Mouse (Mus musculus) thymus, postnatal 0 days (tissue): ENCODE results near the gene Rps28. TPM values are rescaled to one million over a fixed set of nuclear protein-coding genes. Genes with fewer than 3 reads are reported as not detected.
"Not testable (repeated sequence)": the region's sequence is repeated elsewhere in the genome, so short reads cannot be mapped to it uniquely, and the experiment has no call there.

Experiments
- DNase-seq: peaks from one replicate; pipeline ENCODE4 v3.0.0-alpha.2; 2015; ENCODE audit warnings: low spot score
- polyA plus RNA-seq: library from polyadenylated mRNA; unstranded; fragments of >200 nt; fragmentation: Nextera tagmentation; extraction: Ambion mirVana; gene quantifications from 2 replicates; pipeline ENCODE4 v1.2.1, GENCODE M21; 2015

Gene Rps28
- 1,516 and 1,544 TPM in 2 replicates for polyA plus RNA-seq

DNA sequence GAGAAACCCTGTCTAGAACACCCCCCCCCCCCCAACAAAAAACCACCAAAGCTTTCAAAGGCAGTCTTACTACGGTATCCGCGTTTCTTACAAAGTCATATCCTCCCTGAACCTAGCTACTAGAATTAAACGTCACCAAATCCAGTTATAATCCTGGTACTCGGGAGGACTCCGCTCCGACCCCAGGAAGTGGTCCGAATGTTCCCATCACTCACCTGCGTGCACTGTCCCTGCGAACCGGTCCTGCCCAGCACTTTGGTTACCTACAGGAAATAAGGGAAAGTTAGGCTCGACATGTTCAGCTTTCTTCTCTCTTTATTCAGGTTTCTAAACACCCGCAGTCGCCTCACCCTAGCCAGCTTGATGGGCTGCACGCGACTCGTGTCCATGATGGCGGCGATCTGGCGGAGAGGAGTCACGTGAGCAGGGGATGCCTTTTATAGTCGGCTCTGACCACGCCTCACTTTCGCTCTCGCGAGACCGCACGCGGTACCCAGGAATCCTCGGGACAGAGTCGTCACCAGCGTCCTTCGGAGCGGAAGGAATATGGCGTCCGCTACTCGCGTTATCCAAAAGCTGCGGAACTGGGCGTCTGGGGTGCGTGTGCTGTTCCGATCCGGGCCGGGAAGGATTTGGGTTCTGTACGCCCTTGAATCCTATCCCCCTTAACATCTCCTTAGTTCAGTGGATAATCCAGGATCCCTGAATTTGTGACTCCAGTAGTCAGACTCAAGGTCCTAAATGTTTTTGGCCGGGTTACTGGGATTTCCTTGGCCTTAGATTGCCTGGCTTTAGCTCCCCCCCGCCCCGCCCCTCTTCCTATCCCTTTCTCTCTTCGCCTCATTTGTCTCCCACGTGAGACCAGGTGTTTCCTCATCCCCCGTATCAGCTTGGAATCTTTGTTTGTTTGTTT, at the start of gene Rps28, which contains the start of gene Ndufa7:
Gene Rps28, minus strand, starts transcription at position 479 of the 913 bp plus-strand sequence.
Gene Ndufa7, plus strand, starts transcription at position 489 of the 913 bp plus-strand sequence.
- DNase-seq, result peak; percentile 98

DNA sequence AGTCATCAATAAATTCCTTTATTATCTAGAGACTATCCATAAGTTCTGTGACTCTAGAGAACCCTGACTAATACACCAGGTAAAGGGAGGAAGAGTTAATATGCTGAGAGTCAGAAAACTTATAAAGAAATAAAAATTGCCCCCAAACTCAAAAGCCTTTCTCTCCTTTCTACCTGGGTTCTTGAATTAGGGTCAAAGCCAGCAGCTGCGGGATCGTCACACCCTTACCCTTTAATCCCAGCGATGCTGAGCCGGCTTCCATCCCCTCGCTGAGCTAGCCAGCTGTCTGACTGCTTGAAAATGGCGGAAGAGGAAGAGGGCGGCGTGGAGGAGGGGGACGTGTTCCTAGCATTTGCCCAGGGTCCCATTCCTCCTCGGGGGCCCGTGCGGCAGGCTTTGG, 49.2 kb upstream of the Rps28 start, which contains the start of gene Gm7029:
Gene Gm7029, plus strand, starts transcription at position 301 of the 400 bp plus-strand sequence.
- not testable (repeated sequence) for DNase-seq

- DNase-seq, result peak; percentile 83
Measured at GRCm38 (mm10) chr17:33865330-33866030, 41.1 kb upstream of the Rps28 start.

DNA sequence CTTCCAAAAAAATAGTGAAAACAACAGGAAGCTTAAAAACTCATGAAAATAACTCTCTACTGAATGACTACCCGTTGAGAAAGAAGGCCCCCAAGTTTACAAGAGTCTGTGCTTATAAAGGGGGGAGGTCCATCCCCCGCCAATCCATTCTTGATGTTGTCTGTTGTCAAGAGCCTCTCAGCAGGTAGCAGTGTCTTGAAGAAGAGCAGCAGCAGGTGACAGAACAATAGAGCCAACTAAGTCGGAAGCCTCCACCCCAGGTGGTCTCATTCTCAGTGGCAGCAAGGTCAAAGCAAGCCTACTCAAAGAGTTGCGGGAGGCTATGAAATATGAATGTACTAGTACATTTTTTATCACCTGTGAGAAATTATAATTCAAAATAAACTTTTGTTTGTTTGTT, 33.5 kb upstream of the Rps28 start:
- DNase-seq, result no peak

GRCm38 (mm10) chr17:33851331-33851730, 27.0 kb upstream of the Rps28 start:
- DNase-seq, result no peak

DNA sequence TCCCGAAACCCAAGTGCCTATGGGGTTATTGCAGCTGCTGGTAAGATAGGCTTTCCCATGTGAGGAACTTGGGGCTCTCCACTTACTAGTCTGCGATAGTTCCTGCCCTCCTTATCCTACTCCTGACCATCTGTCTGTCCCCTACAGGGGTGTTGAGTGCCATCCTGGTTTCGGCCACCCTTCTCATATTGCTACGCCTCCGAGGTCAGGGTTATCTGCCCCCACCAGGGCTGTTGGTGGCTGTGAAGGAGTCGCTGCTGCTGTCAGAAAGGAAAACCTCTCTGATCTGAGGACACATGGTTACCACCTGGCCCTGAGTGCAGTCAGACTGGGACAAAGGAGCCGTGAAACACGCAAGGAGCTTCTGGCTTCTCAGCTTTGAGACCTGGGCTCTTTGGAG, 23.8 kb upstream of the Rps28 start:
- no peak for DNase-seq

DNA sequence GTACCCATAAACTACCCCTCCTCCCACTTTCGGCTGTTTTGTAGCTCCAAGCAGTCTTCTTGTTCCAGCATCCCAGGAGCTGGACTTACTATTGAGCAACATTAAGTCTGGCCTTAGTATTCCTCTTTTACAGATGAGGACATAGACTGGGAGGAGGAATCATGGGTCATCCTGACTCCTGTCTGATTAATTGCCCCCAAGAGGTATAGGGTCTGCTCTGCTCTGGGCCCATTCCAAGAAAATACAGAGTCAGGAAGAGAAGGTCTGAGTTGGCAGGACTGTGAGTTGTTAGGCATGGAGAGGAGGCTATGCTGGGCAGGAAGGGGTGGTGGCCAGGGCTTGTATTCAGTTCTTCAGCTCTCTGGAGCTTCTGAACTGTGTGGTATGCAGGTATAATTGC, 19.8 kb upstream of the Rps28 start:
- no peak for DNase-seq

DNA sequence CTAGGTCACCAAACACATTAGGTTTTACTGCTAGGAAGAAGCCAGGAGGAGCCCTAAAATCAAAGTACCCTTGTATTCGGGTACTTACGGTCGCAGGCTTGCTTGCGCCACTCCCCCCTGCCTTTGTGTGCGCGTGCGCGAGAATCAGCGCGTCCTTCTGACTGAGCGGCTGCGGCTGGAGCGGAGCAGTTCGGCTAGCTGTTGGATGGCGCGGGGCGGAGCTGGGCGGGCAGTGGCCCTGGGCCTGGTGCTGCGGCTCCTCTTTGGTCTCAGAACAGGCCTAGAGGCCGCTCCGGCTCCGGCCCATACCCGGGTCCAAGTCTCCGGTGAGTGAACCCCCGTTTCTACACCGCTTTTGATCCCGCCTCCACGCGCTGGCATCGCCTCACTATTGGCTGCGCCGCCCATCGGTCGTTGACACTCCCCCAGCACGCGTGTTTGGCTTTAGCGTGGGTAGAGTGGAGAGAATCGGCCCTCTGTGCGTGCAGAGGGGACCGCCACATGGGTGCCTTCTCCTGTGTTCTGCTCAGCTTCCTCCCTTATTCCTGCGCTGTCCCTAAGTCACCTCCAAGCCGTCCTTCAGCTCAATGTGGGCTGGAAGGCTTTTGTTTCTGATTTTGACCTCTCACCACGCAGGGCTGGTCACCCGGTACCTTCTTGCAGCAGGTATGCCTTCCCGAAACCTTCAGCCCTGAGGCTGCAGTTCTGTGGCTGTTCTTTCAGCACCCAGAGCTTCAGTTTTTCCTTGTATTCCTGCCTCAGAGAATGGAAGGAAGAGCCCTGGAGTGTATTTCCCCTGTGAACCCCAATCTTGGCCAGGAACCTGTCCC, 18.8 kb upstream of the Rps28 start, which contains the start of gene Cd320:
Gene Cd320, plus strand, starts transcription at position 126 of the 830 bp plus-strand sequence.
- DNase-seq, result peak; percentile 91

GRCm38 (mm10) chr17:33829561-33829960, 5.2 kb upstream of the Rps28 start:
- no peak for DNase-seq

- no peak for DNase-seq
Measured at GRCm38 (mm10) chr17:33828892-33829291, 4.5 kb upstream of the Rps28 start.

DNA sequence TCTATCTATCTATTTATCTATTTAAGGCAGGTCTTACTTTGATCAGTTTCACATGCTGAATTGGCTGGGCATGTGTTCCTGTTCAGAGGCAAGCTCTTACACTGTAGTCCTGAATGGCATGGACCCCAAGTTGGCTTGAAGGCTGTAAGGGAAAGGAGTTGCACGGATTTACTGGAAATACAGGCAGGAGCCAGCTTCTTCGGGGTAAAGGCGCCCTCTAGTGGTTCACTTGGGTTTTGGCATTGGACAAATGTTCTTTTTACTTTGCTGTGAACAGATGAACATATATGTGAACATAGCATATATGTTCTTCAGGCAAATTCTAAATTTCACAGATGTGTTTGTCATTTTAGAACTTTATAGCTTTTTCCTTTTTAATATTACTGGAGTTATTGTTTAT, 2.5 kb upstream of the Rps28 start:
- DNase-seq, result peak; percentile 82

GRCm38 (mm10) chr17:33825462-33825861, 1.1 kb upstream of the Rps28 start:
- no peak for DNase-seq

- not testable (repeated sequence) for DNase-seq
Measured at GRCm38 (mm10) chr17:33824997-33825330, 602 bp upstream of the Rps28 start.

GRCm38 (mm10) chr17:33823171-33823570, 1.2 kb downstream of the Rps28 start:
- not testable (repeated sequence) for DNase-seq

DNA sequence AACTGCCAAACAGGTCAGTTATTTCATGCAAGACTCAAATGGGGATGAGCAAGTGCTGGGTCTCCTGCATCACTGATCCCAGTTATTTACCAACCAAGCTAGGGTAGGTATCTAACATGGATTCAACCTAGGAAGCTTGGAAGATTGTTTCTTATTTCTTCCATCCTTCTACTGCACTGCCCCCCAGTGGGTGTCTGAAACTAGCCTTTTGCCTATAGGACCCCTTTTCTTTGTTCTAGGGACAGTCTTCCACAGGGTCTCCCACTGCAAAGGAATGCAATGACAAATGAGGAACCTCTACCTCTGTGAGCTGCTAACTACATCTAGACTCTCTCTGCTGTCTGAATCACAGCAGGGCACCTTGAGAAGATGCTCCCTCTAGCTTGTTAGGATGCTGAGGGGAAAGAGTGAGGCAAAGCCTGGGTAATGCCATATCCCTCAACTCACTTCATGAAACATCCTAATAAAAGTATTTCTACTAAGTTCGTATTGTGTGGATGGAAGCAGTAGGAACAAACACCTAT, 1.9 kb downstream of the Rps28 start:
- DNase-seq, result no peak

DNA sequence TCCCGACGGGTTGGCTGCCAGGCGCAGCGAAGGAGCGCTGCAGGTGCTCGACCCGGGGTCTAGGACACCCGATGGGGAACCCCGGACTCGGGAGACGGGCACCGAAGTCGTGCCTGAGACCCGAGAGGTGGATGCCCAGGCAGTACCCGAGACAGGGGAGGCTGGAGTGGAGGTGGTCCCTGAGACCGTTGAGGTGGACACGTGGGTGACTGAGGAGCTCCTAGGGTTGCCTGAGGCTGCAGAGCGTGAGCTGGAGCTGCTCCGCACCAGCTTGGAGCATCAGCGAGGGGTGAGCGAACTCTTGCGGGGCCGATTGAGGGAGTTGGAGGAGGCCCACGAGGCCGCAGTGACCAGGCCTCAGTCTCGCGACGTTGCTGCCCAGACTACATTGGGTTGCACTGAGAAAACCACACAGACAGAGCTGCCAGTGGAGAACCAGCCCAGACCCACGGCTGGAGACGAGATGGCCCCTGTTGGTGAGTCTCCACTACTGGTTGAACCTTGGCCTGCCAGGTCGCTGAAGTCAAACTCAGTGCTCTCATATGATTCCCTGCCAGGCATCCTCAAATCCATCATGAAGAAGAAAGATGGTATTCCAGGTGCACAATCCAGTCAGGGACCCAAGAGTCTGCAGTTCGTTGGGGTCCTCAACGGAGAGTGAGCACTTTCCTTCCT, 6.3 kb downstream of the Rps28 start:
- DNase-seq, result no peak

DNA sequence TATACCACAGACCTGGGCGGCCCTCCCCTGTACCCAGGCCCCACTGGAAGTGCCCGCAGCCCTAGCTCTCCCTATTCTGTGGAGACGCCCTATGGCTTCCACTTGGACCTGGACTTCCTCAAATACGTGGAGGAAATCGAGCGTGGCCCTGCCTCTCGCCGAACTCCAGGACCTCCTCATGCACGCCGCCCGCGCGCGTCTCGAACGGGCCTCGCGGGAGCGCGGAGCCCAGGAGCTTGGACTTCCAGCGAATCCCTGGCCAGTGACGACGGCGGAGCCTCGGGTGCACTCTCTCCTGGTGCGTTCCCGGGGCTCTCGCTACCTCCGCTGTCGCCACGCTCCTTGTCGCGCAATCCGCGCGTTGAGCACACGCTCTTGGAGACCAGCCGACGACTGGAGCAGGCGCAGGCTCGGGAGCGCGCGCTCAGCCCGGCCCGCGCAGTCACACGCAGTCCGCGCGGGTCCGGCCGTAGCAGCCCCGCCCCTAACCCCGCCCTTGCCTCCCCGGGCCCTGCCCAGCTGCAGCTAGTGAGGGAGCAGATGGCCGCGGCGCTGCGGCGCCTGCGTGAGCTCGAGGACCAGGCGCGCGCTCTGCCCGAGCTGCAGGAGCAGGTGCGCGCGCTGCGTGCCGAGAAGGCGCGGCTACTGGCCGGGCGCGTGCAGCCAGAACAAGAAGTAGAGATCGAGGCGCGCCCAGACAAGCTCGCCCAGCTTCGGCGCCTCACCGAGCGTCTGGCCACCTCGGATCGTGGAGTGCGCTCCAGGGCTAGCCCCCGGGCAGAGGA, 7.0 kb downstream of the Rps28 start:
- peak; percentile 91 for DNase-seq

GRCm38 (mm10) chr17:33816612-33817011, 7.8 kb downstream of the Rps28 start:
- no peak for DNase-seq

DNA sequence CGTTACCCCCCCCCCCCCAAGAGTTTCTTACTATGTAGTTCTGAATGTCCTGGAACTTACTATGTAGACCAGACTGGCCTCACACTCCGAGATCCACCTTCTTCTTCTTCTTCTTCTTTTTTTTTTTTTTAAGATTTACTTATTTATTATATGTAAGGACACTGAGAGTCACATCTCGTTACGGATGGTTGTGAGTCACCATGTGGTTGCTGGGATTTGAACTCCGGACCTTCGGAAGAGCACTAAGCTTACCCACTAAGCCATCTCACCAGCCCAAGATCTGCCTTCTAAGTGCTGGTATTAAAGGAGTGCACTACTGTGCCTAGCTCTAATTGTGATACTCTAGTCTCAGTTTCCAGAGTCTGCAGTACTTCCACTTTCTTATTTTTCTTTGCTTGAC, 9.0 kb downstream of the Rps28 start:
- no peak for DNase-seq

DNA sequence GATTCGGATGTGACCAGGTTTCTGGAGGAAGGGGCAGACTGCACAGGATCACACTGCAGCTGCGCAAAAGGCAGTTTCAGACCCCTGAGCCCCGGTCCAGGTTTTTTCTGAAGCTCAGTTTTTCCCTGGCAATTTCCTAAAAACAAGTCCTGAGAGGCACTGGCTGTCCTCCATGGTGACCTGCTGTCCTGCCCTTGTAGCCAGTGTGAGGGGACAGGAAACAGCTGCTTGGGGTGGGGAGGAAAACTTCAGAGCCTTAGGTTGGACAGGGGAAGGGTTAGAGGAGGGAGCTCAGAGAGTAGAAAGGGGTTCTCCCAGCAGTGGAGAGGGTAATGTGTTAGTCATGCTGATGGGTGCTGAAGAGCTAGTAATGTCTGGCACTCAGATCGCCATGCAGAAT, 11.4 kb downstream of the Rps28 start:
- no peak for DNase-seq
